Mouse (Mus musculus): ENCODE results near the gene Cybrd1.

The Cybrd1 gene

DNA sequence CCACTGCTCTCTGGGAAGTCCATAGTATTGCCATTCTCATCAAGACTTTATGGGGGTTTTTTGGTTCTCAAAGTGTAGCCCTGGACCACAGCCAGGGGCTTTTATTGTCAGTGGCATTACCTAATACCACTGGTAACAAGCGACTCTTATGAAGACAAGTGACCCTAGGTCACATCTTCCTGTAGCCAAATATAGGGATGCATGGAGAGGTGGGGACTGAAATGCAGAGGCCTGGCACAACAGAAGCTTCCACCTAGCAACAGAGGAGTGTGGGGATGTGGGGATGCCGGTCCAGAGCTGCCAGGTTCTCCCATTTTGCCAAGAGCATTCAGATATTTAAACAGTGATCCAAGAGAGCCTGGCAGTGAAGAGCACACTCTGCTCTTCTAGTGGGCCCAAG is 5.9 kb downstream of the Cybrd1 start:
- no peak for DNase-seq (ENCODE audit: low read depth, low spot score)

DNA sequence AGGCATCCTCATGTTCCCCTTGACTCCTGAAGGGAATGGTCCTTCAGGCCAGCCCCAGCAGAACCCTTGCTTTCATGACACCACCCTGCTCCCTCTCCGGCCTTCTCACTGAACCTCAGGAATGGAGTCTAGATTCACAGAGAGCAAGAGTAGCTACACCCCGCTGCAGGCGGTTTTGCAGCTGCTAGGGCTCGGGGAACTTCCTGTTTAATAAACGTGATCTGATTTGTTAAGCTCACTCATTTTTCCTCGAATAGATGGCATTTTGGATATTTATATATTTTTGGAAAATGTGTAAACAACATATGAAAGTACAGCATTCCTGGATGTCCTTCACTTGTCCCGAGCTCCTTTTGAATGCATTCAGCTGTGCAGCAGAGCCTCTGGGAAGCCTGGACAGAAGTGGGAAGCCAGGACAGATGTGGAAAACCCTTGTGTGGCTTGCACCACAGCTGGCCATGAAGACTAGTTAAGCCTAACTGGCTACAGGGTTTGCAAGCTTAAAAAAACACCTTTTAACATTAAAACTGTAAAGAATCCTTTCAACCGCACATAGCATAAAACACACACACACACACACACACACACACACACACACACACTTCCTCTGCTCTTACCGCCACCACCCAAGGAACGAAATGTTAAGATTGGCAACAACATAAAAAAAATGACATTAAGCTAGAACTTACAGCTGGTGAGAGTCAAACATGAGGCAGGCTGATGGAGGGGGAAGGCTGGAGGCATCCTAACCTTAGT is 10.2 kb downstream of the Cybrd1 start:
- DNase-seq (ENCODE audit: low read depth, low spot score), result no peak

DNA sequence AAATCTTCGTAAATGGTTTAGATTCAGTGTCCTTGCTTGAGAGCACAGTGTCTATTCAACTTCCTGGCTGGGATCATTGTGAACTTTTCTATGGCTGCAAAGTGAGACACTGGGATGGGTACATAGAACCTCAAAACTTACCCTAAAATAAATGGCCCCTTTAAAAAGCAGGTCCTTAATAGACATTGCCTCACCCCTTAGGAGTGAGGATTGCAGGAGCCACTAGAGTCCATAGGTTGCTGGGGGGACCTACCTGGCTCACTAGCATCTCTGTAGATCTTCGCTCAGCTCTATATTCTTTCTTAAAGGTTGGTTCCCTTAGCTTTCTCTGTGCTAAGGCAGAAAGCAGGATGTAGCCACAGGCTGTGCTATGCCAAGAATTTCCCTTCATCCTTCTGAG is 12.6 kb downstream of the Cybrd1 start:
- DNase-seq (ENCODE audit: low read depth, low spot score), result no peak

DNA sequence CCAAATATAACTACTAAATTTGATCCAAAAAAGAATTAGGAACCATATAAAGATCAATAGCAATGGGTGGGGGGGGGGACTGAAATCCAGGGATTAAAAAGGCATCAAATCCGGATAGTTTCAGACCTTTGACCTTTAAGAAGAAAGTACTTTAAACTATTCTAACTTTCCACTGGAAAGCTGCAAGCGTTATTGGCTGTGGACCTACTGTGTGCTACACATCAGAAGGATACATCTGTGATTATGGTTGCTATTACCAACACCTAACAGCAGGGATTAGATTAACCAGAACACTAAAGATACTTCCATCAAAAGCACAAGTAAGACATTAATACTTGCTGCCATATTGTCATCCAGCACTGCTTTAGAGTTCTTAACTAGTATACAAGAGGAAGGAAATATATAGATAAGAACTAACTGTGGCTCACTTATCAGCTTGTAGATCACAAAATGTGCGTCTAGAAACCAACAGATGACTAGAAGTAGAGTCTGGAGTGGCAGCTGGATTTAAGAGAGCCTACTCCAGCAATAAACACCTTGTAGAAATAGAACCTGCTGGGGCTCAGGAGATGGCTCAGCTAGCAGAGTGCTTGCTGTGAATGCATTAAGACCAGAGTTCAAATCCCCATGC is 14.3 kb downstream of the Cybrd1 start:
- DNase-seq (ENCODE audit: low read depth, low spot score), result no peak

DNA sequence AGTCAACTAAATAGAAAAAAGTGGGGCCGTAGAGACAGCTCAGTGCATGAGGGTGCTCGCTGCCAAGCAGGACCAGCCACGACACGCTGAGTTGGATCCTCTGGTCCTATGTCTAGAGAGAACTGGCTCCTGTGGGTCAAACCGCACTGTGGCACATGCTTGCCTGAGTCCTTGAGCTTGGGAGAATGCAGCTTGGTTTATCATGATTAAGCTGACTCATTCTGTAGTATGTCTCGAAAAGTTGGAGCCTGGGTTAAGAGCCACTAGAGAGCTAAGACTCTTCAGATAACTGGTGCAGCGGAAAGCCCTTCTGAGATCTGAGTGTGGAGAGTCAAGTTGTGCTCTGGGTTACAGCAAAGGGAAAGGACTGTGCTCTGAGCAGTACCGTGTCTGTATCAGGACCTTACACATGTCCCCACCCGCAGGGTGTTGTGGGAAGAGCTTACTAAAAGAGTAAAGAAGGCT is 16.4 kb downstream of the Cybrd1 start:
- no peak for DNase-seq (ENCODE audit: low read depth, low spot score)

DNA sequence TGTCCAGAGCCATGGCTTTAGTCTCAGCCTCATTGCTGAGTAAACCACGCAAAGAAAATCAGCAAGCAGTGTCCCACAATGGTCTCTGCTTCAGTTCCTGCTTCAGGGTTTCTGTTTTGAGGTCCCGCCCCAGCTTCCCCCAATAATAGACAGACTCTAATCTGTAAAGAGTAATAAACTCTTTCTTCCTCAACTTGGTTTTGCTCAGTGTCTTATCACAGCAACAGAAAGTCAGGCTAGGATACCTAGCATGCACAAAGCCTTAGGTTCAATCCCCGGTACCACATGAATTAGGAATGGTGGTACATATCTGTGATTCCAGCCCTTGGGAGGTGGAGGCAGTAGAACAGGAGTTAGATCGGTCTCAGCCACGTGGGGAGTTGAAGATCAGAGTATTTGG is 17.1 kb downstream of the Cybrd1 start:
- DNase-seq (ENCODE audit: low read depth, low spot score), result no peak

DNA sequence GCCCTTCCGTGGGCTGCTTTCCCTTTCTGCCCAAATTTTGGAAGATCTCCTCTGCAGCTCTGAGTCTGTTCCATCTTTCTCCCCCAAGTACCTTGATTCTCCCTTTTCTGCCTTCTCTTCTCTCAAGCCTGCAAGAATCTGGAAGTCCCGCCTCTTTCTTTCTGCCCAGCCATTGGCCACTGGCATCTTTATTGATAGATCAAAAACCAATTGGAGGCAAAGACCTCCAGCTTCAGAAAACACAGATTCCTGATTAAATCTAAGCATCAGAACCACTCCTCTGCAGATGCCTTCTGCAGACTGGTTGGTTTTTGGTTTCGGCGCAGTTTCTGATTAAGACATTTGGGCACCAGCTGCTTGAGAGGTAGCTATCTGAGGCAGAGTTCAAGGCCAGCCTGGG is 22.9 kb downstream of the Cybrd1 start:
- no peak for DNase-seq (ENCODE audit: low read depth, low spot score)

DNA sequence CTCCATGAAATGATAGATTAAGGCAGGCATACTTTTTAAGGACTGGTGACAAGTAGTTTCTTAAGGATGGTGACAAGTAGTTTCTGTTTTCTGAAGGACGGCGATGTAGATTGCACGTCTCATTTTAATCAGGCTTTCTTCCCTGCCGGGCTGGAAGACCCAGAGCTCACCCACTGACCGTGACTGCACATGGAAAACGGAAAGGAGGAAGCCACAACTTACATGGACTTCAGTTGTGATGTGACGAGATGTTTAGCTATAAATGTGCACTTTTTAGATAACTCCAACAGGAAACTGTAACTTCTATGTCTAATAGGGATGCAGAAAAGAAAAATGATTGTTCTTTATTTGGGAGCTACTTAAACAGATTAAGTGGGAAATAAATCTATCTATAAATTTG is 24.7 kb downstream of the Cybrd1 start:
- DNase-seq (ENCODE audit: low read depth, low spot score), result no peak

DNA sequence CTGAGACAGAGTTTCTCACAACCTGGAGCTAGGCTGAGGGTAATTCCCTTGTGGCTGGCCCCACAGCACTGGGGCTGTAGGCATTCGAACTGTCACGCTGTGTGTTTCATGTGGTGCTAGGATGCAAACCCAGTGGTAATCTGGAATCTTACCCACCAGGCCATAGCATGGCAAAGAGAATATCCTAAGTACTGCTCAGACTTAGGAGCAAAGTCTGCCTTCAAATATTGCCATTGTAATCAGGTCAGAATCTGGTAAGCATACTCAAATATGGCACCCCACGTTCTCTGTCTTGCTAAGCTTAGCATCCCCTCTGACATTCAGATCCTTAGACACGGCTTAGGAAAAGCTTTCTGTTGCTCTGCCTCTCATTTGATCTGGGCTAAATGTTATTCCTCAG is 28.1 kb downstream of the Cybrd1 start:
- DNase-seq (ENCODE audit: low read depth, low spot score), result no peak

DNA sequence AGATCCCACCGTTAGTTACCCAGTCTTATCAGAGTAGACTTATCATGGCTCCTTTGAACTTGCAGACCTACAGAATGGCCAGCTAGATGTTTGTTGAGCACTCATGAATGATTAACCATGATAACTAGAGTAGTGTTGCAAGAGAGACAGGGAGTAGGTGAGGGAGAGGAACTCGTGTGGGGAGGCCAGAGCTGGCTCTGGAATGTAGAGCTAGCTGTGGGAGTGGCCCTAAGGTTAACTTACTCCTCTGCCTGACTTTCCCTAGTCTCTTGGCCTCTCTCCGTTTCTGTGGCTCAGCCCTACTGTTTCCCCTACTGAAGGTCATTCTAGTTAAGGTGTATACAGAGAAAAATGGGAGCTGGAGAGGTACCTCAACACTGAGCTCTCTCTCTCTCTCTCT is 28.5 kb downstream of the Cybrd1 start:
- no peak for DNase-seq (ENCODE audit: low read depth, low spot score)

DNA sequence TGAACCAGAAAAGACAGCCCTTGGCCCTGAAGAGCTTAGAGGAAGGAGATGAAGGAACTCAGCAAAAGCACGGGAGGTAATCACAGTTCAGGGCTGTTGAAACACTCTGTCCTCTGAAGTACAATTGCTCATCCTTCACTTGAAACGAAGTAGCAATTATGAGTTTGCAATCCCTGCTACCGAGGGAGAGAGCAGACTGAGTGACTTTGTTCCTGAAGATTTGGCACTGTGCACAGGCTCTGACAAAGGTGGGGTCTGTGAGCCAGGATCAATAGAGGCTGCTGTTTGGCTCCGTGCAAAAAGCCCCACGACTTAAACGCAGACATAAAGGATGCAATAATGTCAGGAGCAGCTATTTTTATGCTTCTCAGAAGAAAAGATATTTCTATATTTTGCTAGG is 30.1 kb downstream of the Cybrd1 start:
- DNase-seq (ENCODE audit: low read depth, low spot score), result no peak

DNA sequence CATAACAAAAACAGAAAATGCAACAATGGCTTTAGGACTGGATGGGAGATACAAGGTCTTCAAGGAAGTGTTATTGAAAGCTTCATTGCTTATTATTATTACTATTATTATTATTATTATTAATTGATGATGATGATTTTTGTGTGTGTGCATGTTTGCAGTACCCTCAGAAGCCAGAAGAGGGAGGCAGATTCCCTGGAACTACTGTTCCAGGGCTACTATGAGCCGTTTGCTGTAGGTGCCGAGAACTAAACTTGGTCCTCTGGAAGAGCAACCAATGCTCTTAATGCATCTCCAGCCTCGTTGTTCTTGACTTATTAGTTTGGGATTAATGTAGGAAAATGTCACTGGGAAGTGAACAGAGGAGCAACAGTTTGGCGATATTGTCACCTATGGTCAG is 34.4 kb downstream of the Cybrd1 start:
- DNase-seq (ENCODE audit: low read depth, low spot score), result no peak

DNA sequence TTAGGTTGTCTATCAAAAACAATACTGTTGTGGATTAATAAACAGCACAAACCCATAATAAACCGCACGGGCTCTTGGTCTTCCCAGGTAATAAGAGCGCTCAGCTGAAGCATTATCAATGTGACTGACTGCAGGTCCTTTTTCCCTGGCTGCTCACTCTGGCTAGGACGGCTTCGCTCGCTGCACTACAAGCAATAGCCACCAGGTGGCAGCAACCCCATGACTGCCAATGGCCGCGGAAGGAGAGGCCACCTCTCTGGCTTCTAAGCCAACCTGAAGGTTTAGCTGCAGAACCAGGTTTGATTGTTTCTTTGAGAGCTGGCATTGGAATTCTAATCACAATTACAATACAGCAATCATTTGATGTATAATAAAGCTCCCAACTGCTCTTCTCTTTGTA is 37.8 kb downstream of the Cybrd1 start:
- DNase-seq (ENCODE audit: low read depth, low spot score), result peak; percentile 79

DNA sequence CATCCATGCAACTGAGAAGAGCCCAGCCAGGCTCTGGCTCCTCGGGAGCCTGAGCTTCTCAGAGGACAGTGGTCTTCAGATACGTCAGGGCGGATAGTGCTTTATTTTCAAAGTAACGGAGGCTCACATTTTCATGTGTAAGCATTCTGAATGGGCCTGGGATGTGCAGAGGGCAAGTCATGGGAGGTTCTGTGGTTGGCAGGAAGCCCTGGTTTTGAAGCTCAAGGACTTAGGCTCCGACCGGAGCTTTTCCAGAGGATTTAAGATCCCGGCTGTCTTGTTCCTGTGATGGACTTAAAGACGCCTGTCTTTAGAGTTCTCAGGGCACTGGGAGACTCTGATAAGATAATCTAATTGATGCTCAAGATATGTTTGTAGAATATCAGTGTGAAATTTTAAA is 38.7 kb downstream of the Cybrd1 start:
- no peak for DNase-seq (ENCODE audit: low read depth, low spot score)

DNA sequence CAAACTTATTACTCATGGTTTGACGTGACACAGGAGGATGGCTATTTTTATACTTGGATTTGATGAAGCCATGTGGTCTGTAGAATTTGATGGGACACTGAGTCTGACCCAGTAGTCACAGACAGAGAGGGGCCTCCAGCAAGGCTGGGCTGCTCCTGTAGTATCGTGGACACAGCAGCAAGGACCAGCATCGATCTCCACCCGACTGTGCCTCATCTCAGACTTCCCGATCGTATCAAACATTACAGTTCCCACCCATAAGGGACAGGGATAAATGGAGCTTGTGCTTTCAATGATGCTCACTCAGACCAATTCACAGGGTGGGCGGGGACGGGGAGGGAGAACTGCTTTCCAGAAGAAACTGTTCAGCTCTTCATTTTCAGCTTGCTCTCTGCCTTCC is 40.2 kb downstream of the Cybrd1 start:
- no peak for DNase-seq (ENCODE audit: low read depth, low spot score)

DNA sequence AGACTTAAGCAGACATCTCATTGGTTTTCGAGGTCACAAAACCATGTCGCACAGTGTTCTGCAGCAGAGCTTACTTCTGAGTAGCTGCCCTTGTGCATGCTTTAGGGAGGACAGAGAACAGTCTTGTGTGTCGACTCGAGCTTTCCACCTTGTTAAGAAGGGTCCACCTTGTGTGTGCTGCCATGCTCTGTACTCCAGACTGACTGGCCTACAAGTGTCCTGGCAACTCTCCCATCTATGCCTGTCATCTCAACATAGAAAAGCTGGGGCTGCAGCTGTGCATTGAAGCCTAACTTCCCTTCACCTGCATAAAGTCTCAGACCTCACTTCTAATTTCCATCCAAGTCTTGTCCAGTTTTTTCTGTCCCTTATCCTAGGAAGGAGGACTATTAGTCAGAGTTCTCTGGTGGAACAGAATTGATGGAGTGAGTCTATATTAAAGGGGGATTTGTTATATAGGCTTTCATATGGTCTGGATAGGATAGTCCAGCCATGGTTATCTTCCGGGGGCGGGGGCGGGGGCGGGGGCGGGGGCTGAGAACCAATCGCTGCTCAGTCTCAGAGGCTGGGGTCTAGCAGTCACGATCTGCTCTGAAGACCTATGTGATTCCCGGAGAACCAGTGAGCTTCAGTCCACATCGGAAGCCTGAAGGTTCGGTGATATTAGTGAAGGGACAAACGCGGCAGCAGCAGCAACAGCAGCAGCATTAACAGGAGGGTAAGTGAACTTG is 42.0 kb downstream of the Cybrd1 start:
- DNase-seq (ENCODE audit: low read depth, low spot score), result no peak

DNA sequence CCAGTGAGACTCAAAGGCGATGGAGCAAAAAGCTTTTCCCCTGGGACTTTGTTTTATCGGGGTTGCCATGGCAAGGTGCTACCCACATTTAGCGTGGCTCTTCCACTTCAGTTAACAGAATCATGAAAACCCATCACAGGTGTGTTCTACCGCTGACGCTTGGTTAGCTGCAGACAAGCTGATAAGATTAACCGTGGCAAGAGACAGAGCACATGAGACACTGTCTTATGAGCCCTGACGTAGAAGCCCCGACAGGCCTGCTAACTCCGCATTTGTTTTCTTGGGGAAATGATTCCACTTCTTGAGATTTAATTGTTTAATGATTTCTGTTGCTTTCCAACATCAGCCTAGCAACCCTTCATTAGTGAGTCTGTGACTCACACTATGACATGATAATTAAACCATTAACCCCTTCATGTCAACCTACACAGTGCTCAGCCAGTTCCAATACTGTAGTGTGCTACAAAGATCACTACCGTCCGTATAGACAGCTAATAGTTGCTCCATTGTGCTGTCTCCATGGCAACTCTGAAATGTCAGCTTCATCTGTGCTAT is 42.7 kb downstream of the Cybrd1 start:
- no peak for DNase-seq (ENCODE audit: low read depth, low spot score)

DNA sequence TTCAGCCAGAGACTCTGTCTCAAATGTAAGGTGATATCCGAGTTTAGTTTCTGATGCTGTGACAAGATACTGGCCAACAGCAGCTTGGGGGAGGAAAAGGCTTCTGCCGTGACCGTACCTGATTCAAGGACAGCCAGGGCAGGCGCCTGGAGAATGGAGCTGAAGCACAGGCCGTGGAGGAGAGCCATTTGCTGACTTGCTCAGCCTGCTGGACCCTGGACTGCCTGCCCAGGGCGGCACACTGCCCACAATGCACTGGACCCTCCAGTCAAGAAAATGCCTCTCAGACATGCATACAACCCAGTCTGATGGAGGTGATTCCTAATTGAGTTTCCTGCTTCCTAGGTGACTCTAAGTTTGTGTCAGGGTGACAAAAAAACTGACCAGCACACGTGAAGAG is 43.8 kb downstream of the Cybrd1 start:
- no peak for DNase-seq (ENCODE audit: low read depth, low spot score)

DNA sequence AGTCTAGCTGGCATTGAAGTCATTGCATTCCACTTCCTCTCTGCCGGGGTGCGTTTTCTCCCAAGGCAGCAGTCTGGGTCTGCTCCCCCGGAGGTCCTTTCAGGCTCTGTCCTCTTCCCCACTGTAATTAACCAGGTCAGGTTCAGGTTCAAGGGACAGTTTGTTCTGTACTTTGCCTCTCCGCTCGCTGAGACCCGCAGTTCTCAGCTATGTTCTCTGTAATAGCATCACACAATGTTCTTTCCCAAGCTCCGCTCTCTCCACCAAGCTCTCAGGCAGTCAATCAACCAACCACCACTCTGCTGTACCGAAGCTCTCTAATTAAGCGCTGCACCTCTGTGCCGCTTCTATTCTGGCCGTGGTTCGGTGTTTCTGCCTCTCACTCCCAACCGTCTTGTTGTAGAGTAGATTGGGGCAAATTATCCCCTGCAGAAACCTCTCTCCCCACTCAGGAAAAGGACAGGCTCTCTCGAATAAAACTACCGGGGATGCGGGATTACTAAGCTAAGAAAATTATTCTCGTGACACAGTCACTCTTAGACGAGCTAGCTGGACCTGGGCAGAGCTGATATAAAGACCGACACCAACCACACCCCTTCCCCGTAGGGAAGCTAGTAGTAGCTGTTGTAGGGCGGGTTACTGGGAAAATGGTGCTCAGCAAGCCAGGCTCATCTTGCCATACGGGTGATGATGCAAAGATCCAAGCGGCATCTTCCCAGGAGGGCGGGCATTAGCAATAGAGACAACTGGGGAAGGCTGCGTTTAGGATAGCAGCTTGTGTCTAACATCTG is 45.3 kb downstream of the Cybrd1 start:
- DNase-seq (ENCODE audit: low read depth, low spot score), result no peak

DNA sequence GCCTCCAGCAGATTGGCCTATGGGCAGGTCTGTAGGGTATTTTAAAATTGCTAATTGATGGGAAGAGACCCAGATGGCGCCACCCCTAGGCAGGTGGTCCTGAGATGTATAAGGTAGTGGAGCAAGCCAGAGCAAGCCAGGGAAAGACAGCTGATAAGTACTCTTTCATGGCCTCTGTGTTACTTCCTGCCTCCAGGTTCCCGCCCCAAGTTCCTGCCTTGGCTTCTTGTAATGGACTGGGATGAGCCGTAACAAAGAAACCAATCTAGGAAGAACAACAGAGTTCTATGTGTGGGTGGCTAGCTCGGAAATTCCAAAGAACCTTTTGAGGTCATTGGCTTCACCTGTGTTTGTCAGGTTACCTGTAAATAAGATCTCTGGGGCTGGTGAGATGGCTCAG is 49.5 kb downstream of the Cybrd1 start:
- no peak for DNase-seq (ENCODE audit: low read depth, low spot score)

DNA sequence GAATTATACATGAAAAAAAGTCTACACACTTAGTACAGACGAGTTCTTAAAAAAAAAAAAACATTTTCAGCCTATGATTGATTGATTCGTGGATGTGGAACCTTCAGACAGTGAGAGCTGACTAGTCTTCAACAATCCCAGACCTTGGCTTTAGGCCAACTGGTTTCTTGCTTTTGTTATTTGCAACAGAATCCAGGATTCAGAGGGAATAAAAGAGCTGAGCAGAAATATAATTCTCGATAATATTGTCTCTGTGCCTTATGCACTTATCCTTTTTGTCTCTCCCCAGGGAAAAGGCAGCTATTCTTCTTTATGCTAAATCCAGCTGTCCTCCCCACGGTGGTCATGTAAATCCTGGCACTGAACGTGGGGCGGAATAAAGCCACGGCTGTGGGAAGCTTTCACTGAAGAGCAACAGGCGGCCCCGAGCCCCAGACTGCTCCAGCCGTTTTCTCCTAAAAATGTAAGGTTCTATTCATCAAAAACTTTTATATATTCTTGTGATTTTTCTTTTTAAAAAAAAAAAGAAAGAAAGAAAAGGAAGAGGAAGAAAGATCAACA is 50.8 kb downstream of the Cybrd1 start:
- DNase-seq (ENCODE audit: low read depth, low spot score), result no peak

Data from 3T3-L1 (cell line).